Mouse (Mus musculus): ENCODE results near the gene Hnrnph1. TPM values are rescaled to one million over a fixed set of nuclear protein-coding genes. Genes with fewer than 3 reads are reported as not detected.

The Hnrnph1 gene
- polyA plus RNA-seq, 1 experiment from 2014 or later = 636 TPM

- Histone ChIP-seq H3K4me2 (no peak overlapping the region), H3K27me3 (no peaks in the 10 kb centered on the region), H3K27ac (no peak overlapping the region), H3K4me3 (replicated peaks) (no peak overlapping the region), H3K36me3 (peaks cover 59% of the 10 kb centered on the region), H3K9me3 (no peaks in the 10 kb centered on the region), H3K9ac (replicated peaks) (no peak overlapping the region), H3K4me1 (replicated peaks) (no peaks in the 10 kb centered on the region)
- ATAC-seq (ENCODE audit: insufficient number of reproducible peaks, insufficient read depth, low FRiP score, low TSS enrichment, low read depth) = no peak
- WGBS = 86% methylated on average over 6 of the region's 6 CpGs
Measured at GRCm38 (mm10) chr11:50415563-50416241, 38.9 kb downstream of the Hnrnph1 start.

- Histone ChIP-seq H3K9ac (replicated peaks) (no peak overlapping the region), H3K4me2 (no peak overlapping the region), H3K4me1 (replicated peaks) (peaks cover 10% of the 10 kb centered on the region; the same call in 1 of the 2 replicates), H3K27ac (no peak overlapping the region), H3K4me3 (replicated peaks) (no peak overlapping the region), H3K36me3 (peaks cover 48% of the 10 kb centered on the region), H3K9me3 (no peaks in the 10 kb centered on the region), H3K27me3 (no peaks in the 10 kb centered on the region)
- no peak for ATAC-seq (ENCODE audit: insufficient number of reproducible peaks, insufficient read depth, low FRiP score, low TSS enrichment, low read depth)
- 75% methylated on average over 2 of the region's 2 CpGs for WGBS
Measured at GRCm38 (mm10) chr11:50417856-50418255, 41.1 kb downstream of the Hnrnph1 start.

- 40% methylated on average over 5 of the region's 5 CpGs for WGBS
- ATAC-seq (ENCODE audit: insufficient number of reproducible peaks, insufficient read depth, low FRiP score, low TSS enrichment, low read depth) = peak; percentile 29; the same call in 1 of the 2 replicates
Measured at GRCm38 (mm10) chr11:50421461-50421860, 44.7 kb downstream of the Hnrnph1 start.

GRCm38 (mm10) chr11:50421934-50422780 is 45.4 kb downstream of the Hnrnph1 start:
- Histone ChIP-seq H3K4me3 (replicated peaks) (peak overlapping the region; percentile 43), H3K36me3 (peaks cover 20% of the 10 kb centered on the region), H3K27ac (no peak overlapping the region), H3K9me3 (no peaks in the 10 kb centered on the region), H3K9ac (replicated peaks) (peak overlapping the region; percentile 45; the same call in 1 of the 2 replicates), H3K27me3 (no peaks in the 10 kb centered on the region), H3K4me1 (replicated peaks) (peaks cover 10% of the 10 kb centered on the region; the same call in 1 of the 2 replicates), H3K4me2 (peak overlapping the region; percentile 75)
- WGBS = 25% methylated on average over 22 of the region's 22 CpGs
- peak; percentile 96 for ATAC-seq (ENCODE audit: insufficient number of reproducible peaks, insufficient read depth, low FRiP score, low TSS enrichment, low read depth)

More at GRCm38 (mm10) chr11:50421461-50421860, 44.7 kb downstream of the Hnrnph1 start:
- no peak overlapping the region for H3K27ac ChIP-seq
- peak overlapping the region; percentile 75 for H3K4me2 ChIP-seq
- H3K4me3 ChIP-seq (replicated peaks) = peak overlapping the region; percentile 43
- peaks cover 10% of the 10 kb centered on the region; the same call in 1 of the 2 replicates for H3K4me1 ChIP-seq (replicated peaks)
- H3K36me3 ChIP-seq = peaks cover 27% of the 10 kb centered on the region
- peak overlapping the region; percentile 45; the same call in 1 of the 2 replicates for H3K9ac ChIP-seq (replicated peaks)
- H3K27me3 ChIP-seq = no peaks in the 10 kb centered on the region
- H3K9me3 ChIP-seq = no peaks in the 10 kb centered on the region

- Histone ChIP-seq H3K9me3 (no peaks in the 10 kb centered on the region), H3K4me1 (replicated peaks) (peaks cover 17% of the 10 kb centered on the region), H3K4me2 (no peak overlapping the region), H3K27ac (no peak overlapping the region), H3K27me3 (no peaks in the 10 kb centered on the region), H3K9ac (replicated peaks) (no peak overlapping the region), H3K4me3 (replicated peaks) (no peak overlapping the region), H3K36me3 (no peaks in the 10 kb centered on the region)
- WGBS = 84% methylated on average over 4 of the region's 4 CpGs
- no peak for ATAC-seq (ENCODE audit: insufficient number of reproducible peaks, insufficient read depth, low FRiP score, low TSS enrichment, low read depth)
Measured at GRCm38 (mm10) chr11:50426056-50426455, 49.3 kb downstream of the Hnrnph1 start.

GRCm38 (mm10) chr11:50430277-50431133 is 53.7 kb downstream of the Hnrnph1 start, which contains the start of gene Rufy1:
TSS of gene Rufy1 (minus strand) at chr11:50431125.
- Histone ChIP-seq H3K27ac (peak within 1 kb of the TSS; percentile 95), H3K9me3 (no peaks in the 10 kb centered on the region), H3K4me3 (replicated peaks) (peak within 1 kb of the TSS; percentile 73), H3K27me3 (no peaks in the 10 kb centered on the region), H3K4me1 (replicated peaks) (peaks cover 12% of the 10 kb centered on the region), H3K36me3 (no peaks in the 10 kb centered on the region), H3K4me2 (peak within 1 kb of the TSS; percentile 71), H3K9ac (replicated peaks) (peak within 1 kb of the TSS; percentile 90)
- peak; percentile 79 for ATAC-seq (ENCODE audit: insufficient number of reproducible peaks, insufficient read depth, low FRiP score, low TSS enrichment, low read depth)
- under 1% methylated on average over 88 of the region's 90 CpGs for WGBS

- WGBS = 33% methylated on average over 32 of the region's 32 CpGs
- Histone ChIP-seq H3K27ac (peak overlapping the region; percentile 95), H3K27me3 (no peaks in the 10 kb centered on the region), H3K4me2 (peak overlapping the region; percentile 71), H3K4me3 (replicated peaks) (peak overlapping the region; percentile 73), H3K9me3 (no peaks in the 10 kb centered on the region), H3K9ac (replicated peaks) (peak overlapping the region; percentile 90), H3K4me1 (replicated peaks) (peaks cover 12% of the 10 kb centered on the region), H3K36me3 (no peaks in the 10 kb centered on the region)
- ATAC-seq (ENCODE audit: insufficient number of reproducible peaks, insufficient read depth, low FRiP score, low TSS enrichment, low read depth) = no peak
Measured at GRCm38 (mm10) chr11:50431134-50432068, 54.6 kb downstream of the Hnrnph1 start.

- no peak overlapping the region for H3K27ac ChIP-seq
- no peak for ATAC-seq (ENCODE audit: insufficient number of reproducible peaks, insufficient read depth, low FRiP score, low TSS enrichment, low read depth)
- peaks cover 12% of the 10 kb centered on the region for H3K4me1 ChIP-seq (replicated peaks)
- H3K27me3 ChIP-seq = no peaks in the 10 kb centered on the region
- H3K9ac ChIP-seq (replicated peaks) = no peak overlapping the region
- no peak overlapping the region for H3K4me2 ChIP-seq
- no peaks in the 10 kb centered on the region for H3K9me3 ChIP-seq
- WGBS = 88% methylated on average over 3 of the region's 3 CpGs
- H3K4me3 ChIP-seq (replicated peaks) = no peak overlapping the region
- no peaks in the 10 kb centered on the region for H3K36me3 ChIP-seq
Measured at GRCm38 (mm10) chr11:50432069-50432440, 55.3 kb downstream of the Hnrnph1 start.

GRCm38 (mm10) chr11:50432896-50433295 is 56.1 kb downstream of the Hnrnph1 start:
- no peak for ATAC-seq (ENCODE audit: insufficient number of reproducible peaks, insufficient read depth, low FRiP score, low TSS enrichment, low read depth)
- H3K36me3 ChIP-seq = no peaks in the 10 kb centered on the region
- H3K4me1 ChIP-seq (replicated peaks) = peaks cover 12% of the 10 kb centered on the region
- H3K27me3 ChIP-seq = no peaks in the 10 kb centered on the region
- no peak overlapping the region for H3K27ac ChIP-seq
- no peak overlapping the region for H3K4me3 ChIP-seq (replicated peaks)
- 87% methylated on average over 5 of the region's 5 CpGs for WGBS
- H3K9ac ChIP-seq (replicated peaks) = no peak overlapping the region
- H3K9me3 ChIP-seq = no peaks in the 10 kb centered on the region
- no peak overlapping the region for H3K4me2 ChIP-seq

Measured in limb, embryonic 12.5 days (tissue).